Mouse (Mus musculus) stomach, embryonic 16.5 days (tissue): ENCODE measurements around the gene 4933430I17Rik. TPM values are rescaled to one million over a fixed set of nuclear protein-coding genes. Genes with fewer than 3 reads are reported as not detected.
A peak's percentile ranks its signal among the peaks of the same experiment; 100 is the strongest.

Experiments used
- ATAC-seq: fragments of 200-750 bp; cut with Nextera tagmentation; 2 replicates; pipeline ENCODE4 v1.8.0; 2017; ENCODE audit warnings: moderate number of reproducible peaks, moderate TSS enrichment; ENCODE audit not compliant: insufficient read depth, low FRiP score
- H3K27ac ChIP-seq: fragments of 300-500 bp; sonication (generic); 2 replicates; pipeline ENCODE4 v1.5.1; 2014; ENCODE audit warnings: low read length
- H3K27me3 ChIP-seq: fragments of 300-500 bp; sonication (generic); 2 replicates; pipeline ENCODE4 v1.6.1; 2014; ENCODE audit warnings: low read length, control low read depth, mixed read lengths; ENCODE audit not compliant: control insufficient read depth, insufficient read depth
- H3K36me3 ChIP-seq: fragments of 300-500 bp; sonication (generic); 2 replicates; pipeline ENCODE4 v1.6.1; 2014; ENCODE audit warnings: low read length; ENCODE audit not compliant: control insufficient read depth, insufficient read depth
- H3K4me1 ChIP-seq: fragments of 300-500 bp; sonication (generic); 2 replicates; pipeline ENCODE4 v1.6.1; 2014; ENCODE audit warnings: low read length, control low read depth, mixed read lengths; ENCODE audit not compliant: control insufficient read depth, insufficient read depth
- H3K4me2 ChIP-seq: fragments of 300-500 bp; sonication (generic); 2 replicates; pipeline ENCODE4 v1.6.1; 2014; ENCODE audit warnings: low read depth, low read length, mixed read lengths
- H3K4me3 ChIP-seq: fragments of 300-500 bp; sonication (generic); replicated peaks from 2 replicates; pipeline ENCODE4 v1.5.1; 2014; ENCODE audit warnings: mild to moderate bottlenecking, low read length
- H3K9ac ChIP-seq: fragments of 300-500 bp; sonication (generic); 2 replicates; pipeline ENCODE4 v1.6.1; 2014; ENCODE audit warnings: low read length
- H3K9me3 ChIP-seq: fragments of 300-500 bp; sonication (generic); replicated peaks from 2 replicates; pipeline ENCODE4 v1.6.1; 2016; ENCODE audit warnings: low read length, control low read depth; ENCODE audit not compliant: control insufficient read depth
- WGBS: fragments of 180-500 bp; shearing (Covaris S2); extraction: QIAGEN DNeasy Blood & Tissue Kit; methylation state at CpG from one replicate; pipeline ENCODE4 v1.1.7; 2014; 5-methylcytosine and 5-hydroxymethylcytosine counted together
- polyA plus RNA-seq: library from polyadenylated mRNA; unstranded; fragments of >200 nt; fragmentation: Nextera tagmentation; extraction: Ambion mirVana; gene quantifications from 2 replicates; pipeline ENCODE4 v1.2.1, GENCODE M21; 2015

The 4933430I17Rik gene
- polyA plus RNA-seq, 1 experiment from 2014 or later, result 0.31 TPM

- Histone ChIP-seq H3K4me3 (peak within 1 kb of the TSS; percentile 80), H3K36me3 (no peaks in the 10 kb centered on the region), H3K9me3 (no peaks in the 10 kb centered on the region), H3K4me2 (peak within 1 kb of the TSS; percentile 81), H3K4me1 (peaks cover 49% of the 10 kb centered on the region), H3K27me3 (no peaks in the 10 kb centered on the region), H3K9ac (peak within 1 kb of the TSS; percentile 88), H3K27ac (peak within 1 kb of the TSS; percentile 97)
- ATAC-seq, result peak; percentile 85
- 0% methylated on average over 37 of the region's 37 CpGs for WGBS
Observed at GRCm38 (mm10) chr4:62519849-62520233, 5.3 kb upstream of the 4933430I17Rik start, which contains the start of gene Alad. Alad (minus strand) TSS chr4:62519918.

- H3K4me2 ChIP-seq, result peak overlapping the region; percentile 81; the same call in 1 of the 2 replicates
- H3K27me3 ChIP-seq, result no peaks in the 10 kb centered on the region
- H3K27ac ChIP-seq, result peak overlapping the region; percentile 73; the same call in 1 of the 2 replicates
- H3K4me1 ChIP-seq, result peaks cover 38% of the 10 kb centered on the region
- H3K9ac ChIP-seq, result no peak overlapping the region
- no peaks in the 10 kb centered on the region for H3K36me3 ChIP-seq
- no peaks in the 10 kb centered on the region for H3K9me3 ChIP-seq
- ATAC-seq, result no peak
- no peak overlapping the region for H3K4me3 ChIP-seq
- 67% methylated on average over 2 of the region's 2 CpGs for WGBS
Observed at GRCm38 (mm10) chr4:62520892-62521400, 4.2 kb upstream of the 4933430I17Rik start.

GRCm38 (mm10) chr4:62525489-62525811 lies 281 bp downstream of the 4933430I17Rik start:
- Histone ChIP-seq H3K4me2 (peak overlapping the region; percentile 75), H3K4me1 (peaks cover 7% of the 10 kb centered on the region), H3K36me3 (no peaks in the 10 kb centered on the region), H3K4me3 (peak overlapping the region; percentile 92), H3K9ac (peak overlapping the region; percentile 55), H3K27me3 (no peaks in the 10 kb centered on the region), H3K9me3 (no peaks in the 10 kb centered on the region), H3K27ac (no peak overlapping the region)
- ATAC-seq, result no peak
- WGBS, result under 1% methylated on average over 10 of the region's 10 CpGs

- H3K4me1 ChIP-seq, result peaks cover 11% of the 10 kb centered on the region
- H3K4me2 ChIP-seq, result no peak overlapping the region
- WGBS, result 65% methylated on average over 2 of the region's 2 CpGs
- H3K27me3 ChIP-seq, result no peaks in the 10 kb centered on the region
- no peaks in the 10 kb centered on the region for H3K9me3 ChIP-seq
- no peak overlapping the region for H3K4me3 ChIP-seq
- ATAC-seq, result no peak
- H3K9ac ChIP-seq, result no peak overlapping the region
- H3K36me3 ChIP-seq, result no peaks in the 10 kb centered on the region
- no peak overlapping the region for H3K27ac ChIP-seq
Observed at GRCm38 (mm10) chr4:62526256-62526655, 1.1 kb downstream of the 4933430I17Rik start.

- peaks cover 11% of the 10 kb centered on the region for H3K4me1 ChIP-seq
- H3K4me3 ChIP-seq, result no peak overlapping the region
- no peak for ATAC-seq
- H3K9ac ChIP-seq, result no peak overlapping the region
- no peaks in the 10 kb centered on the region for H3K27me3 ChIP-seq
- no peak overlapping the region for H3K27ac ChIP-seq
- no peaks in the 10 kb centered on the region for H3K9me3 ChIP-seq
- no peak overlapping the region for H3K4me2 ChIP-seq
- WGBS, result 79% methylated on average over 4 of the region's 4 CpGs
- no peaks in the 10 kb centered on the region for H3K36me3 ChIP-seq
Observed at GRCm38 (mm10) chr4:62527655-62528054, 2.5 kb downstream of the 4933430I17Rik start.

GRCm38 (mm10) chr4:62533729-62534128 lies 8.6 kb downstream of the 4933430I17Rik start:
- no peaks in the 10 kb centered on the region for H3K27me3 ChIP-seq
- no peaks in the 10 kb centered on the region for H3K9me3 ChIP-seq
- no peak overlapping the region for H3K4me3 ChIP-seq
- H3K9ac ChIP-seq, result no peak overlapping the region
- H3K36me3 ChIP-seq, result no peaks in the 10 kb centered on the region
- H3K4me1 ChIP-seq, result peaks cover 4% of the 10 kb centered on the region; the same call in 1 of the 2 replicates
- no peak for ATAC-seq
- no peak overlapping the region for H3K4me2 ChIP-seq
- H3K27ac ChIP-seq, result no peak overlapping the region
- WGBS, result 66% methylated on average over 6 of the region's 6 CpGs

- no peak overlapping the region for H3K4me3 ChIP-seq
- 79% methylated on average over 3 of the region's 3 CpGs for WGBS
- H3K4me2 ChIP-seq, result no peak overlapping the region
- no peaks in the 10 kb centered on the region for H3K27me3 ChIP-seq
- no peaks in the 10 kb centered on the region; the same call in 1 of the 2 replicates for H3K36me3 ChIP-seq
- no peak overlapping the region for H3K27ac ChIP-seq
- ATAC-seq, result no peak
- H3K9me3 ChIP-seq, result no peaks in the 10 kb centered on the region; the same call in 1 of the 2 replicates
- H3K4me1 ChIP-seq, result no peaks in the 10 kb centered on the region
- H3K9ac ChIP-seq, result no peak overlapping the region
Observed at GRCm38 (mm10) chr4:62541802-62542201, 16.6 kb downstream of the 4933430I17Rik start.

GRCm38 (mm10) chr4:62543782-62544181 lies 18.6 kb downstream of the 4933430I17Rik start:
- Histone ChIP-seq H3K27me3 (no peaks in the 10 kb centered on the region), H3K4me1 (no peaks in the 10 kb centered on the region), H3K27ac (no peak overlapping the region), H3K4me2 (no peak overlapping the region), H3K9ac (no peak overlapping the region), H3K36me3 (no peaks in the 10 kb centered on the region; the same call in 1 of the 2 replicates), H3K4me3 (no peak overlapping the region), H3K9me3 (no peaks in the 10 kb centered on the region; the same call in 1 of the 2 replicates)
- ATAC-seq, result no peak
- 84% methylated on average over 6 of the region's 6 CpGs for WGBS

GRCm38 (mm10) chr4:62544801-62545200 lies 19.6 kb downstream of the 4933430I17Rik start:
- Histone ChIP-seq H3K9ac (no peak overlapping the region), H3K4me2 (no peak overlapping the region), H3K9me3 (no peaks in the 10 kb centered on the region; the same call in 1 of the 2 replicates), H3K4me1 (no peaks in the 10 kb centered on the region), H3K27ac (no peak overlapping the region), H3K27me3 (no peaks in the 10 kb centered on the region), H3K4me3 (no peak overlapping the region), H3K36me3 (no peaks in the 10 kb centered on the region; the same call in 1 of the 2 replicates)
- ATAC-seq, result no peak
